In the genomic region with DNA sequence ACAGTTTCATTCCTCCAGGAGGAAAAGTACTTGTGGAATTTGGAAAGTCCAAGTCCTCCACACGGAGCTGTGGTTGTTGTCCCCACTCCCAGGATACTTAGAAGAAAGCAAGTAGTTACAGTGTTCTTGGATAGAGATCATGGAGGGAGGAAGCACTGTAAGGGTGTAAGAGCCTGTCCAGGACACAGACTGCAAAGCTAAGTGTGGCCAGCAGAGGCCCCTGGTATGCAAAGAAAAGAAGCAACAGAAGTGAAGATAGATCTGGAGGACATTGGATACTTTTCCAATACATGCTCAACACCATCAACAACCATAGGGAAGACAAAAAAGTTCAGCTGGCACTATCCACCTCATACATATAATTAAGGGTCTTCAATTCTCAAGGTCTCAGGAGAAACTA, we compare ENCODE assay signal across 10 mouse cellular contexts.
DNase-seq lines count a peak whose midpoint lies in the region; ATAC-seq lines count a peak whose summit lies in the region.
"Had no signal": no experiment of that assay in that cellular context is flagged by ENCODE, and none has a peak within 500 bp of the region (broad histone marks: within the 10 kb centered on the region; RNA-seq: fewer than 3 reads in every experiment).

No protein-coding gene starts in this region.

- H3K9me3 ChIP-seq in midbrain, embryonic 15.5 days: no peaks in the 10 kb centered on the region
- H3K9me3 ChIP-seq: embryonic facial prominence, embryonic 13.5 days; neural tube, embryonic 12.5 days had no signal

- ATAC-seq in hematopoietic stem cell, adult 5-6 weeks (replicated peaks in 1 of 2; ENCODE audit: insufficient read depth in 1 of 2, low FRiP score in 2 of 2, low TSS enrichment in 1 of 2, low read depth in 1 of 2, poor library complexity in 2 of 2, severe bottlenecking in 2 of 2): peak; percentile 67 to 76
- ATAC-seq in midbrain, embryonic 15.5 days (replicated peaks): no peak

- no peak overlapping the region for H3K9ac ChIP-seq in midbrain, embryonic 15.5 days
- H3K9ac ChIP-seq: embryonic facial prominence, embryonic 13.5 days; neural tube, embryonic 12.5 days had no signal

- no peaks in the 10 kb centered on the region for H3K27me3 ChIP-seq in midbrain, embryonic 15.5 days (replicated peaks)
- H3K27me3 ChIP-seq: embryonic facial prominence, embryonic 13.5 days; neural tube, embryonic 12.5 days had no signal

- WGBS in midbrain, embryonic 15.5 days: 50% methylated on average over 1 of the region's 1 CpGs

- H3K36me3 ChIP-seq in midbrain, embryonic 15.5 days (replicated peaks): no peaks in the 10 kb centered on the region
- H3K36me3 ChIP-seq: embryonic facial prominence, embryonic 13.5 days; neural tube, embryonic 12.5 days had no signal

- DNase-seq in adrenal gland, adult (ENCODE audit: inconsistent age in 2 of 2, low spot score in 1 of 2): peak; percentile 58 to 80
- DNase-seq in adrenal gland, postnatal 4 days (ENCODE audit: low spot score in 2 of 2): no peak
- DNase-seq in thymus, postnatal 4 days: peak; percentile 12
- DNase-seq in thymus, postnatal 25 days: no peak
- peak; percentile 44 for DNase-seq in urinary bladder, postnatal 14 days (ENCODE audit: low spot score)
- DNase-seq in left cerebral cortex, adult 9 months (ENCODE audit: low spot score in 2 of 2): no peak

- H3K4me2 ChIP-seq in midbrain, embryonic 15.5 days: no peak overlapping the region
- H3K4me2 ChIP-seq: embryonic facial prominence, embryonic 13.5 days; neural tube, embryonic 12.5 days had no signal

- H3K27ac ChIP-seq in midbrain, embryonic 15.5 days: no peak overlapping the region
- H3K27ac ChIP-seq: embryonic facial prominence, embryonic 13.5 days; neural tube, embryonic 12.5 days had no signal

- H3K4me1 ChIP-seq in midbrain, embryonic 15.5 days: no peaks in the 10 kb centered on the region
- H3K4me1 ChIP-seq: embryonic facial prominence, embryonic 13.5 days; neural tube, embryonic 12.5 days had no signal

- H3K4me3 ChIP-seq in midbrain, embryonic 15.5 days: no peak overlapping the region
- H3K4me3 ChIP-seq: embryonic facial prominence, embryonic 13.5 days; neural tube, embryonic 12.5 days had no signal

Comparison
In these comparisons a context has a peak if more than half of its experiments do, and no peak if none do; other contexts are left out.
1. DNase-seq: peak in adrenal gland, adult (2 of 2), thymus, postnatal 4 days (single experiment) and urinary bladder, postnatal 14 days (single experiment); none in adrenal gland, postnatal 4 days (0 of 2), thymus, postnatal 25 days (single experiment) and left cerebral cortex, adult 9 months (0 of 2).